Mouse (Mus musculus): ENCODE measurements at regions not wholly inside any gene's neighbourhood (a gene's known extent, or its start where the extent isn't known, plus 50 kb on each side); places are given as distances from the start of the nearest gene placed in this dataset.

DNA sequence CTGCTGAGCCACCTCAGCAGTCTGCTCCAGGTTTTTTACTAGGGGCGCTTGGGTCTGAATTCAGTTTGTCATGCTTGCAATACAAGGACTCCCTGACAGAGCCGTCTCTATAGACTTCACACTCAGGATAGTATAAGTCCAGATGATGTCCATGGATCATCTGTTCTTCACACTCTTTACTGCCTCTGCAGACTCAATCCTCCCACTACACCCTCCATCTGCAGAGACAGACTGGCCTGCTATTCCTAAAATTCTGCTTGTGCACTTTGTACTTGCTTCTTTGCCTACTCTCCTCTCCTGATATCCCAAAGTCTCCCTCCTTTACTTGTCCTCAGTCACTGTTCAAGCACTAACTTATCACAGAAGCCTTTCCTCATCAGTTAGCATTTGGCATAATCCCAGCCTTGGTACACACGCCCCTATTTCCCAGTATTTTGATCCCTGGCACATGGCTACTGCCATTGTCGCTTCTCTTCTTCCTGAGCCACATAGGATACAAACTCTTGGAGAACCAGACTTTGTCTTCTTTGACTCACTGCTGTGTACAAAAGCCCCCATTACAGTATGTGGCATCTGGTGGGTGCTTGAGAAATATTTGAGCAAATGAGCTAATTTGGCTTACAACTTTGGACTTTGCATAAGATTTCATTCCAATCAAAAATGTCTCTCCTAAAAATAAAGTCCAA, 277.0 kb downstream of the Kcns3 start:
- H3K27ac ChIP-seq (ENCODE audit: low read length), result no peak overlapping the region
- no peaks in the 10 kb centered on the region for H3K4me1 ChIP-seq (ENCODE audit: control insufficient read depth, insufficient read depth, low read length)
- no peak for ATAC-seq
- H3K9me3 ChIP-seq (ENCODE audit: control insufficient read depth, low read length), result no peaks in the 10 kb centered on the region
- 83% methylated on average over 4 of the region's 4 CpGs for WGBS
- no peak overlapping the region for H3K9ac ChIP-seq (ENCODE audit: low read depth, low read length)
- no peaks in the 10 kb centered on the region for H3K27me3 ChIP-seq (replicated peaks; ENCODE audit: control insufficient read depth, insufficient read depth, low read length)
- H3K36me3 ChIP-seq (ENCODE audit: control insufficient read depth, insufficient read depth, low read length), result no peaks in the 10 kb centered on the region
- no peak overlapping the region for H3K4me3 ChIP-seq (ENCODE audit: low read length)
- H3K4me2 ChIP-seq (ENCODE audit: low read depth, low read length), result no peak overlapping the region

- no peaks in the 10 kb centered on the region for H3K4me1 ChIP-seq (ENCODE audit: control insufficient read depth, insufficient read depth, low read length)
- H3K9ac ChIP-seq (ENCODE audit: low read depth, low read length), result no peak overlapping the region
- ATAC-seq, result no peak
- H3K27me3 ChIP-seq (replicated peaks; ENCODE audit: control insufficient read depth, insufficient read depth, low read length), result no peaks in the 10 kb centered on the region
- H3K4me2 ChIP-seq (ENCODE audit: low read depth, low read length), result no peak overlapping the region
- no peak overlapping the region for H3K4me3 ChIP-seq (ENCODE audit: low read length)
- no peaks in the 10 kb centered on the region for H3K36me3 ChIP-seq (ENCODE audit: control insufficient read depth, insufficient read depth, low read length)
- H3K9me3 ChIP-seq (ENCODE audit: control insufficient read depth, low read length), result no peaks in the 10 kb centered on the region
- no peak overlapping the region for H3K27ac ChIP-seq (ENCODE audit: low read length)
- WGBS, result 65% methylated on average over 15 of the region's 15 CpGs
Observed at GRCm38 (mm10) chr12:10867674-10868635, 282.9 kb downstream of the Kcns3 start.

- 68% methylated on average over 3 of the region's 3 CpGs for WGBS
- H3K27me3 ChIP-seq (replicated peaks; ENCODE audit: control insufficient read depth, insufficient read depth, low read length), result no peaks in the 10 kb centered on the region
Observed at GRCm38 (mm10) chr12:10866907-10867538, 283.8 kb downstream of the Kcns3 start.

DNA sequence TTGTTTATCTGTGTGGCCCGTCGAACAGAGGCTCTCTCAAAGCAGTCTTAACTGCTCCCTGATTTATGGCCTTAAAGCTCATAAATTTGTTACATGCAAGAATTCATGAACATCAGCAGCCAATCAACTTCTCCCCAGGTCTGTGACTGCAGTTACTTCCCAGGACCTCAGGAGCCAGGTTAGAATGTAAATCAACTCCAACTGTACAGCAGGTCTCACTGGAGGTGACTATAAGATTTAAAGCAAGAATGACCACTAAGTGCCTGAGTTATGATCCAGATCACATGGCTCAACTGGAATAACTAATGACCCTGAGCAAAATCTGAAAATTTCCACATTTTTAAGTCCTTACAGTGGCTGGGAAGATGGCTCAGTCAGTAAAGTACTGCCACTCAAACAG, 285.6 kb downstream of the Kcns3 start:
- Histone ChIP-seq H3K36me3 (ENCODE audit: control insufficient read depth, insufficient read depth, low read length) (no peaks in the 10 kb centered on the region), H3K4me3 (ENCODE audit: low read length) (no peak overlapping the region), H3K9ac (ENCODE audit: low read depth, low read length) (no peak overlapping the region), H3K4me2 (ENCODE audit: low read depth, low read length) (no peak overlapping the region), H3K27me3 (replicated peaks; ENCODE audit: control insufficient read depth, insufficient read depth, low read length) (no peaks in the 10 kb centered on the region), H3K9me3 (ENCODE audit: control insufficient read depth, low read length) (no peaks in the 10 kb centered on the region), H3K4me1 (ENCODE audit: control insufficient read depth, insufficient read depth, low read length) (no peaks in the 10 kb centered on the region), H3K27ac (ENCODE audit: low read length) (no peak overlapping the region)
- WGBS, result 27% methylated on average over 2 of the region's 2 CpGs
- no peak for ATAC-seq

More at GRCm38 (mm10) chr12:10866907-10867538, 283.8 kb downstream of the Kcns3 start:
- ATAC-seq, result no peak
- Histone ChIP-seq H3K9me3 (ENCODE audit: control insufficient read depth, low read length) (no peaks in the 10 kb centered on the region), H3K4me1 (ENCODE audit: control insufficient read depth, insufficient read depth, low read length) (no peaks in the 10 kb centered on the region), H3K36me3 (ENCODE audit: control insufficient read depth, insufficient read depth, low read length) (no peaks in the 10 kb centered on the region), H3K4me3 (ENCODE audit: low read length) (no peak overlapping the region), H3K27ac (ENCODE audit: low read length) (no peak overlapping the region), H3K4me2 (ENCODE audit: low read depth, low read length) (no peak overlapping the region), H3K9ac (ENCODE audit: low read depth, low read length) (no peak overlapping the region)

GRCm38 (mm10) chr12:10820335-10820734, 330.5 kb downstream of the Kcns3 start:
- ATAC-seq, result no peak
- H3K36me3 ChIP-seq (ENCODE audit: control insufficient read depth, insufficient read depth, low read length), result no peaks in the 10 kb centered on the region
- H3K4me3 ChIP-seq (ENCODE audit: low read length), result no peak overlapping the region
- H3K9me3 ChIP-seq (ENCODE audit: control insufficient read depth, low read length), result no peaks in the 10 kb centered on the region
- H3K27me3 ChIP-seq (replicated peaks; ENCODE audit: control insufficient read depth, insufficient read depth, low read length), result no peaks in the 10 kb centered on the region
- no peak overlapping the region for H3K27ac ChIP-seq (ENCODE audit: low read length)
- H3K4me1 ChIP-seq (ENCODE audit: control insufficient read depth, insufficient read depth, low read length), result no peaks in the 10 kb centered on the region
- WGBS, result 89% methylated on average over 2 of the region's 2 CpGs
- no peak overlapping the region for H3K4me2 ChIP-seq (ENCODE audit: low read depth, low read length)
- no peak overlapping the region for H3K9ac ChIP-seq (ENCODE audit: low read depth, low read length)

- Histone ChIP-seq H3K4me1 (ENCODE audit: control insufficient read depth, insufficient read depth, low read length) (no peaks in the 10 kb centered on the region), H3K27me3 (replicated peaks; ENCODE audit: control insufficient read depth, insufficient read depth, low read length) (no peaks in the 10 kb centered on the region), H3K9ac (ENCODE audit: low read depth, low read length) (no peak overlapping the region), H3K4me2 (ENCODE audit: low read depth, low read length) (no peak overlapping the region), H3K36me3 (ENCODE audit: control insufficient read depth, insufficient read depth, low read length) (no peaks in the 10 kb centered on the region), H3K27ac (ENCODE audit: low read length) (no peak overlapping the region), H3K4me3 (ENCODE audit: low read length) (no peak overlapping the region), H3K9me3 (ENCODE audit: control insufficient read depth, low read length) (no peaks in the 10 kb centered on the region)
- 21% methylated on average over 2 of the region's 2 CpGs for WGBS
- ATAC-seq, result no peak
Observed at GRCm38 (mm10) chr12:10818083-10818482, 332.8 kb downstream of the Kcns3 start.

GRCm38 (mm10) chr12:10817516-10817915, 333.3 kb downstream of the Kcns3 start:
- no peak for ATAC-seq
- Histone ChIP-seq H3K9me3 (ENCODE audit: control insufficient read depth, low read length) (no peaks in the 10 kb centered on the region), H3K9ac (ENCODE audit: low read depth, low read length) (no peak overlapping the region), H3K4me3 (ENCODE audit: low read length) (no peak overlapping the region), H3K4me2 (ENCODE audit: low read depth, low read length) (no peak overlapping the region), H3K36me3 (ENCODE audit: control insufficient read depth, insufficient read depth, low read length) (no peaks in the 10 kb centered on the region), H3K27ac (ENCODE audit: low read length) (no peak overlapping the region), H3K4me1 (ENCODE audit: control insufficient read depth, insufficient read depth, low read length) (no peaks in the 10 kb centered on the region), H3K27me3 (replicated peaks; ENCODE audit: control insufficient read depth, insufficient read depth, low read length) (no peaks in the 10 kb centered on the region)
- WGBS, result 85% methylated on average over 2 of the region's 2 CpGs

DNA sequence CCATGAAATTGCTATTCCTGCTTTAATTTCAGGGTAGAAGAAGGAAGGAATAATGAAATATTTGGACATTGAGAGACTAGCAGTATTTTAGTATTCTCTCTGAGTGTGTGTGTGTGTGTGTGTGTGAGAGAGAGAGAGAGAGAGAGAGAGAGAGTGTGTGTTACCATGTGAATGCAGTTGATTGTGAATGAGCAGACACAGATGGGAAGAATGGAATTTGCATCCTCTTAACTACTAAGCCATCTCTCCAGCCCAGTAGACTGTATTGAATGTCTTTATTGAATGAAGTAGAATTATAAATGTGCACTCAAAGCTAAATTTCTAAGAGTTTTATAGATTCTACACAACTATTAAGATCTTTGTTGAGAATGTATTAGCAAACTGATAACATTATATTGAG, 340.3 kb downstream of the Kcns3 start:
- no peaks in the 10 kb centered on the region for H3K4me1 ChIP-seq (ENCODE audit: control insufficient read depth, insufficient read depth, low read length)
- no peaks in the 10 kb centered on the region for H3K27me3 ChIP-seq (replicated peaks; ENCODE audit: control insufficient read depth, insufficient read depth, low read length)
- H3K4me3 ChIP-seq (ENCODE audit: low read length), result no peak overlapping the region
- H3K27ac ChIP-seq (ENCODE audit: low read length), result no peak overlapping the region
- H3K9ac ChIP-seq (ENCODE audit: low read depth, low read length), result no peak overlapping the region
- H3K36me3 ChIP-seq (ENCODE audit: control insufficient read depth, insufficient read depth, low read length), result no peaks in the 10 kb centered on the region
- no peak overlapping the region for H3K4me2 ChIP-seq (ENCODE audit: low read depth, low read length)
- no peaks in the 10 kb centered on the region for H3K9me3 ChIP-seq (ENCODE audit: control insufficient read depth, low read length)
- ATAC-seq, result no peak

- H3K4me1 ChIP-seq (ENCODE audit: control insufficient read depth, insufficient read depth, low read length), result no peaks in the 10 kb centered on the region
- no peak for ATAC-seq
- 59% methylated on average over 2 of the region's 2 CpGs for WGBS
- H3K27ac ChIP-seq (ENCODE audit: low read length), result no peak overlapping the region
- H3K9me3 ChIP-seq (ENCODE audit: control insufficient read depth, low read length), result no peaks in the 10 kb centered on the region
- H3K9ac ChIP-seq (ENCODE audit: low read depth, low read length), result no peak overlapping the region
- H3K4me3 ChIP-seq (ENCODE audit: low read length), result no peak overlapping the region
- no peak overlapping the region for H3K4me2 ChIP-seq (ENCODE audit: low read depth, low read length)
- no peaks in the 10 kb centered on the region for H3K36me3 ChIP-seq (ENCODE audit: control insufficient read depth, insufficient read depth, low read length)
- no peaks in the 10 kb centered on the region for H3K27me3 ChIP-seq (replicated peaks; ENCODE audit: control insufficient read depth, insufficient read depth, low read length)
Observed at GRCm38 (mm10) chr12:10804491-10804890, 346.4 kb downstream of the Kcns3 start.

All from intestine, embryonic 16.5 days (tissue).